In the genomic region with DNA sequence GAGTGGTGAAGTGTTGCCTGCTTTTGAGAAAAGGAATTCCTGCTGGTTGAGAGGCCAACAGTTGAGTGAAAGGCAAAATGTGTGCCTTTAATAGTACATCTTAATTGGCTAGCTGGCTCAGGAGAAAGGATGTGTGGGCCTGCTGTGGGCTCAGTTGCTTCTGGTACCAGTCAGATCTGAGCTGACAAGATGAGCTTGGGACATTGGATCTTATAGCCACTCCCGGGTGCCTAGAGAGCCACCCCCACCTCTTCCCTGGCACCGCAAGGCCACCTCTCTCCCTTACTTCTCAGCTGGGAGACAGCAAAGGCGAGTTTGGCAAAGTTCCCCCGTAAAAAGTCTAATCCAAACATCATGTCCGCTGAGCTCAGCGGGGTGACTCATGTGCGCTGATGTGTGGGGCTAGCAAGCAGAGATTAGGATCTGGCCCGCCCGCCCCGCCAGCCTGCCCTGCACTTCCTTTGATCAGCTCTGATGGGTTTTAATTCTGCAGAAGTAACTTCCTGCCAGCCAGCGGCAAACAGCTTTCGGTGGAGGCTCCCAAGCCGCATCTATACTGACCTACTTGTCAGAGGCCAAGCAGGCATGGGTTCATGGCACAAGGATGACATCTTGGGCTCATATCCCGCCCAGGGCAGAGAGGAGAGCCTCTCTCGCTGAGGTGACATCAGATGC, we compare ENCODE assay signal across 8 mouse cellular contexts. TPM values are rescaled to one million over a fixed set of nuclear protein-coding genes. Genes with fewer than 3 reads are reported as not detected.
DNase-seq lines count a peak whose midpoint lies in the region; ATAC-seq and TF ChIP-seq lines count a peak whose summit lies in the region.

No protein-coding gene starts in this region.

- H3K79me2 ChIP-seq in MEL (ENCODE audit: control insufficient read depth, insufficient read depth, low read length, poor library complexity), result no peaks in the 10 kb centered on the region

- H3K4me2 ChIP-seq in midbrain, embryonic 15.5 days, result peak overlapping the region; percentile 17

- peak; percentile 89 for DNase-seq in MEL (ENCODE audit: low read depth, low spot score)
- DNase-seq in brain, adult 2 months (ENCODE audit: low read depth, low spot score), result peak; percentile 69
- DNase-seq in gastrocnemius, postnatal 14 days, result peak; percentile 75
- DNase-seq in induced T-regulatory cell, adult 2 months (ENCODE audit: low read depth), result peak; percentile 87
- DNase-seq in liver, result peak; percentile 37
- peak; percentile 12 to 53 for DNase-seq in spleen, postnatal 10 days (ENCODE audit: low spot score in 2 of 2)
- DNase-seq in cerebellum, adult 8-10 months, result no peak

- peak overlapping the region; percentile 51 for H3K9ac ChIP-seq in MEL (ENCODE audit: control insufficient read depth, low read depth, low read length, poor library complexity, severe bottlenecking)
- H3K9ac ChIP-seq in midbrain, embryonic 15.5 days, result no peak overlapping the region

- H3K27me3 ChIP-seq in MEL (ENCODE audit: control insufficient read depth in 1 of 2, insufficient read depth in 2 of 2, low read length in 2 of 2), result no peaks in the 10 kb centered on the region
- H3K27me3 ChIP-seq in midbrain, embryonic 15.5 days (replicated peaks), result no peaks in the 10 kb centered on the region

- peaks cover 7 to 43% of the 10 kb centered on the region in 2 experiments for H3K4me1 ChIP-seq in MEL (ENCODE audit: control insufficient read depth in 1 of 2, insufficient read depth in 2 of 2, low read length in 2 of 2)
- H3K4me1 ChIP-seq in midbrain, embryonic 15.5 days, result peaks cover 10% of the 10 kb centered on the region

- 0 out of 2 replicates have a peak, but pooled peaks have one; percentile 30 for ATAC-seq in midbrain, embryonic 15.5 days (replicated peaks)

- no peaks in the 10 kb centered on the region for H3K9me3 ChIP-seq in MEL (replicated peaks; ENCODE audit: insufficient read depth, low read length)
- H3K9me3 ChIP-seq in midbrain, embryonic 15.5 days, result no peaks in the 10 kb centered on the region

- H3K36me3 ChIP-seq in MEL (ENCODE audit: control insufficient read depth in 1 of 2, insufficient read depth in 2 of 2, low read length in 2 of 2), result peaks cover 0 to 20% of the 10 kb centered on the region in 2 experiments; a peak in 2 of 4 replicates
- H3K36me3 ChIP-seq in midbrain, embryonic 15.5 days (replicated peaks), result no peaks in the 10 kb centered on the region

- H3K4me3 ChIP-seq in MEL (ENCODE audit: control insufficient read depth in 1 of 2, insufficient read depth in 1 of 2, low read depth in 2 of 2, low read length in 2 of 2), result peak overlapping the region; percentile 49 to 52
- H3K4me3 ChIP-seq in midbrain, embryonic 15.5 days, result no peak overlapping the region

- intact Hi-C loops in gastrocnemius, postnatal 14 days (cut with DNase I; ENCODE audit: low total_unique reads), result no loop called here

- no peak for TF ChIP-seq CTCF in MEL (IDR thresholded peaks at IDR 0.05 in 2 of 3, conservative IDR thresholded peaks at IDR 0.05 in 1 of 3; ENCODE audit: control insufficient read depth in 1 of 3, insufficient read depth in 1 of 3, low read depth in 2 of 3, low read length in 3 of 3, poor library complexity in 1 of 3, severe bottlenecking in 1 of 3)

- TF ChIP-seq EP300 in MEL (IDR thresholded peaks at IDR 0.05; ENCODE audit: low read depth in 1 of 2, low read length in 2 of 2), result peak; percentile 29 to 45; a peak in 3 of 4 replicates

- peak in 1 of 2 experiments; percentile 41; a peak in 2 of 4 replicates for TF ChIP-seq POLR2A in MEL (IDR thresholded peaks at IDR 0.05; ENCODE audit: control insufficient read depth in 1 of 2, insufficient read depth in 1 of 2, low read depth in 1 of 2, low read length in 2 of 2, poor library complexity in 1 of 2)

- H3K27ac ChIP-seq in MEL (ENCODE audit: control insufficient read depth, low read depth, low read length), result peak overlapping the region; percentile 87
- no peak overlapping the region for H3K27ac ChIP-seq in midbrain, embryonic 15.5 days

- no peak for TF ChIP-seq RAD21 in MEL (IDR thresholded peaks at IDR 0.05; ENCODE audit: low read depth, low read length)

- WGBS in midbrain, embryonic 15.5 days, result 6% methylated on average over 15 of the region's 15 CpGs

TF ChIP-seq in MEL, 35 proteins besides CTCF, POLR2A, EP300 and RAD21:
- TF ChIP-seq USF2 (IDR thresholded peaks at IDR 0.05; ENCODE audit: borderline replicate concordance in 1 of 2, insufficient read depth in 1 of 2, low read depth in 1 of 2, low read length in 2 of 2), result no peak
- no peak for TF ChIP-seq MAFK (IDR thresholded peaks at IDR 0.05; ENCODE audit: borderline replicate concordance, low read depth, low read length)
- no peak for TF ChIP-seq MAZ (IDR thresholded peaks at IDR 0.05; ENCODE audit: low read depth, low read length)
- no peak for TF ChIP-seq KAT2A (conservative IDR thresholded peaks at IDR 0.05; ENCODE audit: low read depth, low read length)
- no peak for TF ChIP-seq ZKSCAN1 (IDR thresholded peaks at IDR 0.05; ENCODE audit: low read depth, low read length)
- no peak for TF ChIP-seq RCOR1 (IDR thresholded peaks at IDR 0.05; ENCODE audit: low read depth, low read length)
- TF ChIP-seq POLR2AphosphoS2 (IDR thresholded peaks at IDR 0.05; ENCODE audit: low read length), result no peak
- TF ChIP-seq MYC (IDR thresholded peaks at IDR 0.05; ENCODE audit: low read depth, low read length), result no peak
- no peak for TF ChIP-seq NRF1 (IDR thresholded peaks at IDR 0.05; ENCODE audit: insufficient read depth, low read depth, low read length, poor library complexity, severe bottlenecking)
- peak; percentile 65; the same call in 1 of the 2 replicates for TF ChIP-seq BHLHE40 (IDR thresholded peaks at IDR 0.05; ENCODE audit: borderline replicate concordance, low read depth, low read length)
- TF ChIP-seq CHD1 (IDR thresholded peaks at IDR 0.05; ENCODE audit: low read depth, low read length), result no peak
- no peak for TF ChIP-seq USF1 (IDR thresholded peaks at IDR 0.05; ENCODE audit: low read depth, low read length)
- no peak for TF ChIP-seq UBTF (IDR thresholded peaks at IDR 0.05; ENCODE audit: borderline replicate concordance, insufficient read depth, low read depth, low read length)
- 0 out of 2 replicates have a peak, but pooled peaks have one; percentile 27 for TF ChIP-seq TCF12 (IDR thresholded peaks at IDR 0.05; ENCODE audit: low read depth, low read length)
- TF ChIP-seq ELF1 (IDR thresholded peaks at IDR 0.05; ENCODE audit: low read depth, low read length), result 0 out of 2 replicates have a peak, but pooled peaks have one; percentile 1
- TF ChIP-seq ZC3H11A (IDR thresholded peaks at IDR 0.05; ENCODE audit: low read depth, low read length), result no peak
- TF ChIP-seq CHD2 (IDR thresholded peaks at IDR 0.05; ENCODE audit: low read length), result no peak
- peak; percentile 21; the same call in 1 of the 2 replicates for TF ChIP-seq NELFE (IDR thresholded peaks at IDR 0.05; ENCODE audit: low read depth, low read length)
- TF ChIP-seq ZMIZ1 (IDR thresholded peaks at IDR 0.05; ENCODE audit: low read depth, low read length), result no peak
- TF ChIP-seq MEF2A (IDR thresholded peaks at IDR 0.05; ENCODE audit: extremely low read depth, insufficient replicate concordance, low read depth, low read length, poor library complexity, severe bottlenecking), result no peak
- no peak for TF ChIP-seq JUND (IDR thresholded peaks at IDR 0.05; ENCODE audit: low read depth, low read length)
- no peak for TF ChIP-seq MAX (IDR thresholded peaks at IDR 0.05; ENCODE audit: low read length)
- TF ChIP-seq ZNF384 (IDR thresholded peaks at IDR 0.05; ENCODE audit: low read depth, low read length), result no peak
- TF ChIP-seq MYB (IDR thresholded peaks at IDR 0.05; ENCODE audit: low read depth, low read length), result no peak
- peak; percentile 81 for TF ChIP-seq ETS1 (IDR thresholded peaks at IDR 0.05; ENCODE audit: low read depth, low read length)
- no peak for TF ChIP-seq SIN3A (IDR thresholded peaks at IDR 0.05; ENCODE audit: low read length)
- no peak for TF ChIP-seq GABPA (IDR thresholded peaks at IDR 0.05; ENCODE audit: low read depth, low read length)
- no peak for TF ChIP-seq POLR2AphosphoS5 (IDR thresholded peaks at IDR 0.05; ENCODE audit: borderline replicate concordance, low read depth, low read length)
- no peak for TF ChIP-seq TAL1 (IDR thresholded peaks at IDR 0.05; ENCODE audit: low read length)
- no peak for TF ChIP-seq E2F4 (IDR thresholded peaks at IDR 0.05; ENCODE audit: borderline replicate concordance, low read depth, low read length)
- 0 out of 2 replicates have a peak, but pooled peaks have one; percentile 35 for TF ChIP-seq GATA1 (IDR thresholded peaks at IDR 0.05; ENCODE audit: low read depth, low read length)
- 0 out of 2 replicates have a peak, but pooled peaks have one; percentile 20 for TF ChIP-seq TBP (IDR thresholded peaks at IDR 0.05; ENCODE audit: low read depth, low read length)
- TF ChIP-seq MXI1 (IDR thresholded peaks at IDR 0.05; ENCODE audit: low read depth, low read length), result peak; percentile 58; the same call in 1 of the 2 replicates
- 0 out of 2 replicates have a peak, but pooled peaks have one; percentile 12 for TF ChIP-seq HCFC1 (IDR thresholded peaks at IDR 0.05; ENCODE audit: low read depth, low read length)
- no peak for TF ChIP-seq SMC3 (IDR thresholded peaks at IDR 0.05; ENCODE audit: low read depth, low read length)

RNA-seq across cellular contexts. Expression of a gene that starts 38.4 kb away (rescaled TPM):
- 25.6 and 30.7 TPM in 2 replicates for total RNA-seq in MEL (2012; rRNA removed)
- 10 to 100 TPM in 1 of 2 experiments, not detected in 1; 42.4 TPM for polyA plus RNA-seq in MEL (2012; ENCODE audit: insufficient read depth in 1 of 2, insufficient read length in 2 of 2, low read depth in 1 of 2, low replicate concordance in 2 of 2, missing spikeins in 1 of 2)
- total RNA-seq in gastrocnemius, postnatal 14 days (2021), result 1 to 10 TPM; 3.3 to 4.4 TPM
- polyA plus RNA-seq in midbrain, embryonic 15.5 days (2015; fragmentation: Nextera tagmentation; extraction: Ambion mirVana), result 34.0 and 35.2 TPM in 2 replicates
